Mouse (Mus musculus) testis, adult 2 months (tissue): ENCODE measurements around the gene Fosl1.

Source experiments
- CTCF ChIP-seq: fragments of 200-500 bp; IDR thresholded peaks from 2 replicates; pipeline ENCODE4 v1.5.1; 2012; ENCODE audit warnings: low read depth, mild to moderate bottlenecking, inconsistent platforms, low read length, moderate library complexity; ENCODE audit not compliant: control insufficient read depth, insufficient read depth, insufficient replicate concordance
- POLR2A ChIP-seq: fragments of 200-500 bp; IDR thresholded peaks from 2 replicates; pipeline ENCODE4 v1.6.1; 2012; ENCODE audit warnings: low read depth, mild to moderate bottlenecking, inconsistent platforms, low read length, moderate library complexity; ENCODE audit not compliant: control insufficient read depth

DNA sequence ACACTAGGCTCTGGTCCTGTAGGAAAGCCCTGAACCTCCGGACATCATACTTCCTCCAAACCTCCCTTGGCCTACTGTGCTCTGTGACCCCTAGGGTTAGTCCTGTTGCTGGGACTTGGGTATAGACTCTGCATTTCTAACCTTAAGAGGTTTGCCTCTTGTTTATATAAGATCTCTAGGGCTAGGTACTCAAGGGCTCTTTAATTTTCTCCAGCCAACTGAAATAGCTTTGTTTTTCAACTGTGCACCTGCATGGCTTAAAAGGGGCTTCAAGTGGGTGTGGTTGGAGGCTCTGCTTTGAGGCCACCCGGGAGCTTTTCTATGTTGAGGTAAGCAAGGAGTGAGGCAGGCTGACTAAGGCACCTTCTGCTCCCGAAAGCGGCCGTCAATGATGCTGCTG is 37.1 kb downstream of the Fosl1 start:
- TF ChIP-seq CTCF = no peak
- no peak for TF ChIP-seq POLR2A
